Mouse (Mus musculus) heart, postnatal 36 days (tissue): Measurements from ENCODE around the gene Man1b1. TPM values are rescaled to one million over a fixed set of nuclear protein-coding genes. Genes with fewer than 3 reads are reported as not detected.

Experiments
- DNase-seq, 2 experiments: peaks; one replicate each; pipeline ENCODE4 v3.0.0; 2021 to 2022
- intact Hi-C: fragments of 180-260 bp; cut with DNase I; formaldehyde crosslinking; loops from one replicate; pipeline ENCODE4 v1.15.1; 2025
- total RNA-seq, 2 experiments: library from RNA; stranded (reverse); gene quantifications; 2 replicates each; pipeline ENCODE4 v1.2.3; 2021

The Man1b1 gene
- total RNA-seq, 2 experiments from 2014 or later = 21.9 to 23.2 TPM

DNA sequence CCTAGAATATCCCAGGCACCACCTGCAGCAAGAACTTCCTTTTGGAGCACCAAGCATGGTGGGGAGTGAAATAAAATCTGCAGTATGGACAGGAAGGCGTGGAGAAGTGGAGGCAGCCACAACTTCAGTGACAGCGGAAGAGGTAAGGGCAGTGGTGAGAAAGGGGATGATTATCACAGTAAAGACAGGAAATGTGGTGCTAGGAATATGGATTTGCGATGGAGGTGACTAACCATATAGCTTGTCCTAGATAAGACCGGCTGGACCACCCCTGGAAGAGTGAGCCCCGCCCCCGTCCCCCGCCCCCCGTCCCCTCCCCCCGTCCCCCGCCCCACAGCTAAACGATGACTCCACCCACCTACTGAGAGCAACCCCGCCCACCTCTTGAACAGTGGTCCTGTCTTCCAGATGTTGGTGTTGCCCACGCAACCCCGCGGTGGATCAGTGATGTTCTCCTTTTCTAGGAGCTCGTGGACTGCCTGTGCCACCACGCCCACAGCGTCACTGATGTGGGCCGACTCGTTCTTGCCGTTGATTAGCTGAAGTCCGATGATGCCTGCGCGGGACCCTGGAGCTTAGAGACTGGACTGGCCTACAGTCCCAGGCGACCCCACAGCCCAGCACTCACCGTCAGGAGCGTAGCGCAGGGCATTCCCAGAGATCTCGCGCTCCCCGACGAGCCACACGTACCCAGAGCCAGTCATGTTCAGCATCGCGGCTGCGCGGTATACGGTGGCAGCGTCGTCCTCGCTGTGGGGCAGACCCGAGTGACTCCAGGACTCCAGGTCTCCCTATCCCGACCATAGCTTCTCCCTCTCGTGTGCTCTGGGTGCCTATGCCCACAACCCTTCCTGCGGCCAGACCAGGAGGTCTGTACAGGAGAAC is 27.2 kb upstream of the Man1b1 start:
- intact Hi-C loops = no loop called here
- DNase-seq = no peak

DNA sequence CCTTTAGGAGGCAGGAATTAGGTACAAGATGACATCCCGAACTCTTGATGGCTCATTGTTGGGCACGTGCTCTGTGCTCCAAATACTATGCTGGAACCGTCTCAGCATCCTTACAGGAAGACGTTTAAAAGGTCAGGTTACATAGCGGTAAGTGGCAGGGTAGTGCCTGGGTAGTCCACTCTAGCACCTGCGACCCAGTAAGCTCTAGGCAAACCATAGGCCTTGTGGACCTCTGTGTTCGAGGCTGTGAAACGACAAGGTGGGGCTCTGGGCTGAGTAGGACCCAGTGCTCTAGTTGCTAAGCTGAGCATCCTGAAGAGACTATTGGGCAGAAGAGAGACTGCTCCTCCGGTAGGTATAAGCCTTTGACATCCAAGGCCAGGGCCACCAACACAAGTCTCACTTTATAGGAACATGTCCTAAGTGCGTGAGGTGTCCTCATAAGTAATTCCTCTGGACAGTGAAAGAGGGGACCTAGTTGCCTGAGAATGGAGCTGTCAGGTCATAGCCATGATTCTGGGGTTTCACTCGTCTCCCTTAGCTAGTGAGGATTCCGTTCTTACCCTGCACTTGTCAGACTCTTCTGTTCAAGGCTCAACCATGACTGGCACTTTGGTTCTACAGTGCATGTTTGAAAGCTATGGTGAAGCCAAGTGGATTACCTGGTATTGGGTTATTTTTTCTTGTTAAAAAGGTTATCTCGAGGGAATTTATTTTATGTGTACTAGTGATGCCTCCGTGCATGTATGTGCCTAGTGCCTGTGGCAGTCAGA is 26.4 kb upstream of the Man1b1 start:
- DNase-seq = no peak
- intact Hi-C loops = no loop called here

DNA sequence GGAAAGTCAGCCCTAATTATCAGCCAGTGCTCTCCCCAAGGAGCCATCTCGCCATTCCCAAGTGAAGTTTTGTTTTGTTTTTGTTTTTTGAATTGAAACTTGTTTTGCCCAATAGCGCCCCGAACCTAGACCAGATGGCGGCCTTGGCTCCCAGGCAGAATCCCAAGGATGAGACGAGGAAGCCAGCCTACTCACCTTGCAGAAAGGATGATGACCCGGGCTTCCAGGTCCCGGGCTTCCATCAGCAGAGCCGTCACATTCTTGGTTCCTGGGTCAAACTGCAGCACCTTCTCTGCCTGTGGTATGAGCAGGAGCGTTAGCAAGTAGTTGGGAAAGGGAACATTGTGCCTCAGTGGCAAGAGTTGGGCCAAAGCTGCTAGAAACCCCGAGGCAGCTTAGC is 22.0 kb upstream of the Man1b1 start:
- DNase-seq = no peak
- intact Hi-C loops = no loop called here

DNA sequence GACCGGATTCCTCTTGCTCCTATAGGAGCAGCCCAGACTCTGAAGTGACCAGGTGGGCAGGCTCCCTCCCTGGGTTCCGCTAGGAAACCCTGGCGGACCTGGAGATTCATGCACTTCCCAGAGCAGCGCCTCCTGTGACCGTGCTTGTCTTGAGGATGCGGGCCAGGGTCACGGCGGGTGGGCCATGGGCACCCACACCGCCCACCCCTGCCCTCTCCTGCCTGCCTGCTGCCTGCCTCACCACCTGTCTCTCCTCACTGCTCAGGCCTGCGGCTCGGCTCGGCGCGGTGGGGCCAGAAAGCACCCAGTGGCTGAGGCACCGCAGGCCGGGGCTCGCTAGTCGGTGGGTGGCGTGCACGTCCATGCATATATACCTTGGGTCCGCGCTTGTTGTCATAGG is 21.2 kb upstream of the Man1b1 start:
- no peak for DNase-seq
- intact Hi-C loops = no loop called here

DNA sequence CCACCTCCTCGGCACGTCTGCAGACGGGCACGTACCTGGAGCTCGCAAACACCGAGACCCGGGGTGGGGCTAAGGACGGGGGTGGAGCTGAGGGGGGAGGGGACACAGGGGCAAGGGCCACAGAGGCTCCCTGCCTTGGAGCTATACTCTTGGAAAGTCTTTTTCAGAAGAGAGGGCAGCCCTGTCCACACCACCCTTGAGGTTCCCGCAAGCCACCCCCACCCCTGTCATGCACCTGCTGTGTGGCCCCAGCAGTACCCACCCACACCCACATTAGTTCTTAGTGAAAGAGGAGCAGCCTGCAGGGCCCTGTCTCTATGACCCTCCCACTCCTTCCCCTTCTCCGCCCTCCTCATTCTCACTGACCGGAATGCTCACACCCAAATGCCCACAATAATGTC is 20.6 kb upstream of the Man1b1 start:
- no peak for DNase-seq
- intact Hi-C loops = no loop called here

DNA sequence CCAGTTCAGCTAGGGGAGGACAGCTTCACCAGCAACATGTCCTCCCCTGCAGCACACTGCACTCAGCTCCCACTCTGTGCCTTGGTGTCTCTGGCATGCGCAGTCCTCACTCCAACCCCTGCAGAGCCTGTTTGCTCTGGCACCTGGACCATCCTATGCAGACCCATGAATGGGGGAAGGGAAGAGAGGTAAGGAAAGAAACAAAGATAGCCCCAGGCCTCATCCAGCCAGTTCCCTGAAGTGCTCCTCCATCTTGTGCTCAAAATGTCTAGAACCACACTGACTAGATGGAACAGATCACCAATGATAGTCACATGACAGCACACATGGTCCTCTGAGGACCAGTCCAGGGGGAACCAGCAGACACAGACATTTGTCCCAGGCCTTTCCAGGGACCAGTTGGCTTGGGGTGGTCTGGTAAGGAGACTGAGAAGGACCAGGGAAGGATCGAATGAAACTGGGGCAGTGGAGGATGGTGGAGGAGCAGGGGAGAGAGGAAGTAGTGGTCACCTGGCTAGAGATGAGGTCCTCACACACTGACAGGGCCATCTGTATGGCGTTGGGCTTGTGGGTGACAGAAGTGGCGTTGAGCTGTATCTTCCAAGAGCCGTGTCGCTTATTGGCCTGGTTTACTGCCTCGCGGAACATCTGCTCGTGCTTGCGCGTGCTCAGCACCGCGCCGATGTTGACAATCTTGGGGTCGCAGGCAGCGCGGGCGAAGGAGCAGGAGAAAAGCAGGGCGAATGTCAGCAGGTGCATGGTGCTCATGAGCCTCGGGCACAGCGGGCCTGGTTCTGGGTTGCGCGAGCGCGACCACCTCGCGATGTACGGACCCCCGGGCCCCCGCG is 13.8 kb upstream of the Man1b1 start:
- intact Hi-C loops = no loop called here
- DNase-seq = no peak

DNA sequence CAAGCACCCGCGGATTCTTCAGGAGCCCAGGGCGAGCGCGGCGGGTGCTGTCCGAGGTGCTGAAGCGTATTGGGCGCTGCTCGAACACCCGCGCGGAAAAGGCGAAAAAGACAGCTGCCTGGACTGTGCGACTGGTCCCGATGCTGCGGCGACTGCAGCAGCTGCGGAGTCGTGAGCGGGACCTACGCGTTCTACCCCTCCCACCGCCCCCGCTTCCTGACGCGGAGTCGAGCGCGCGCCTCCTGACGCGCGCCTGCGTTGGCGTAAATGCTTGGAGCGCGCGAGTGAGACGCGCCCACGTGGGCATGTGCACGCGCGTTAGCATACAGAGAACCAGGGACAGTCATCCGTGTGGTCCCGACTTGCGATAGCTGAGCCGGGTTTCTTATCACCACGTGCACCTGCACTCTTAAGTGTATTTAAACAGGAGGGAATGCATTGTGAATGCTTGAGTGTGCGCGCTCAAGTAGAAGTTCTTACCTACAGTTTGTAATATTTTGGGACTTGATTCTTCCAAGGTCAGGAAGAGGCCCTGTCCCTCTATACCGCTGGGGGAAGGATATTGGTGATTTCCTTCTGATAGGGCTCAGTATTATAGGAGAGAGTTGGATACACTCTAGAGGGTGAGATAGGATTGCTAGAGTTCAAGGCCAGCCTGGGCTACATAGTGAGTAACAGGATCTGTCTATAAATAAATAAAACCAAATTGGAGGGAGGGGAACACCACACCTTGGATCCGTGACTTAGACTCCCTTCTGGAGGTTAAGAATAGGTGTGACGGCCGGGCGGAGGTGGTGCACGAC is 13.0 kb upstream of the Man1b1 start, which contains the start of gene Grin1:
Grin1 (minus strand) TSS at position 217 of the 803 bp plus-strand sequence.
- intact Hi-C loops = no loop called here
- peak; percentile 54 to 62 for DNase-seq

DNA sequence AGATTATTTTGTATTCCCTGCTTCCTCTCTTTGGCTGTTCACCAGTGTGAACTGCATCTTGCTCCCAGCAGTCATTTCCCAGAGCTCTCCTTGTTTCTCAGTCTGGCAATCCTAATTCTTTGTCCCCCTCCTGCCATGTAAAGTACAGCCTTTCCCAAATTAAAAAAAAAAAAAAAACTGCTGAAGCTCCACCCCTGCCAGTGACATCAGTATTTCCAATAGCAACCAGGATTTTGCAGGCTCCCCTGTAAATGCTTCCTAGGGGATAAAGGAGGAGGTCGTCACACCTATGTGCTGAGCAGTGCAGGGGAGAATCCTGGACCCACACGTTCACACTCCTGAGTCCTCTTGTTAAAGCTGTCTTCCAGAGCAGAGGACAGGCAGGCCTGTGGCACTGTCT is 12.1 kb upstream of the Man1b1 start:
- intact Hi-C loops = no loop called here
- DNase-seq = no peak

DNA sequence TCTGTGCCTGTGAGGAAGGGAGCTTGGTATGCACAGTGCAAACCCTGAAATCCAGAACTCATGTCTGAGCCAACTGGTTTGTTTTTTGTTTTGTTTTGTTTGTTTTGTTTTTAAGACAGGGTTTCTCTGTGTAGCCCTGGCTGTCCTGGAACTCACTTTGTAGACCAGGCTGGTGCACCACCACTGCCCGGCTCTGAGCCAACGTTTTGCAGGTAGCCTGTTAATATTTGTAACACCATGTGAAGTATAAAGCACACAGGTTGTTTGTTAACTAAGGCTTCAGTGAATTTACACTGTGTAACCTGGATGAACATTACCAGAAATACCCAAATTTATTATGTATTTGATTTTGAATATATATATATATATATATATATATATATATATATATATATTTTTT is 6.1 kb upstream of the Man1b1 start:
- DNase-seq = no peak
- intact Hi-C loops = no loop called here

DNA sequence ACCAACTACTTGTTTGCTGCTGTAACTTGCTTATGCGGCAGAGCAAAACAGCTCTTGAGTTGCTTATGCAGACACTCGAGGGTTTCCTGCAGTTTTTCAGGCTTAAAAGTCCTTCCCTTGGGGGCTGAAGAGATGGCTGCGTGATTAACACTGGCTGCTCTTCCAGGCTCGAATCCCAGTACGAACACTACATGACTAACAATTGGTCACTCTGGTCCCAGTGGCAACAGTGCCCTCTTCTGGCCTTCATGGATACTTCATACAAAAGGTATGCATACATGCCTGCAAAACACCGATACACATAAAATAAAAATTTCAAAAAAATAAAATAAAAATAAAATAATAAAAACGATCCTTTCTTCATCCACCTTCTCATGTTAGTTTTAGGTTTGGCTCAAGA is 3.7 kb upstream of the Man1b1 start:
- intact Hi-C loops = no loop called here
- DNase-seq = no peak

DNA sequence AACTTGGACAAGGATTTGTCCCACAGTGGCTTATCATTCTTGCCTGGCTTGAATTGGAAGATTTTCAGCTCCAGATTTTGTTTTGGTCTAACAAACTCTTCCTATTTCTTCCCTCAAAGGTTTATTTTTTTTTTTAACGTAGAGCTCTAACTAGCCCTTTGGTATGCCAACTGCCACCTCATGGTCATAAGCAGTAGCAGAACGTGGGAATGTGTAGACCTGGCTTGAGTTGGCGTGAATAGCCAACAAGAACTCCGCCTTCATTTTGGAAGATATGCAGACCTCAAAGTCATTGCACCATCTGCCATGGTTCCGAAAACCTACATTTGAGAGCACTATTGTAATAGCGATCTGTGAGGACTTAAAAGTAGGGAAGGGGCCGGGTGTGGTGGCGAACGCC is 668 bp upstream of the Man1b1 start:
- DNase-seq = no peak
- intact Hi-C loops = loop anchor here (5.0 kb wide), 2 partner anchors 59 to 134 kb away; partner anchors contain the start of genes Anapc2, Ssna1 and Tor4a

DNA sequence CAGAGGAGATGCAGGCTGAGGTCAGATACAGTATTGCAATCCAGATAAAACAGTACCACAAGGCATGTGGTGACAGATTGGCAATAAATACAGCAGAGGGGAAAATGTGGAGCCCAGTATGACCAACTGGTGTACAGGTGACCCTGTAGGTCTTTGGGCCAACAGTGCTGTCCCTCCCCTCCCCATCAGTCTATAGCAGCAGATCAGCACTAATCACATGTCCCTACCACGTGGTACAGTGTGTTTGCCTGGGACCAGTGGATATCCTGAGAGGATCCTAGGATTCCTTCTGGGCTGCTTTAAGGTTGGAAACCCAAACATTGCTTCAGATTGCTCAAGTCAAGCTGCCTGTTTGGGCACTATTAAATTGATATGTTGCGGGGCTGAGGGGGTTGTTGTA is 1.4 kb downstream of the Man1b1 start:
- DNase-seq = no peak
- intact Hi-C loops = loop anchor here (2.0 to 5.0 kb wide), 4 partner anchors 61 to 136 kb away; partner anchors contain the start of genes Abca2, Anapc2, Ssna1 and Tmem203

DNA sequence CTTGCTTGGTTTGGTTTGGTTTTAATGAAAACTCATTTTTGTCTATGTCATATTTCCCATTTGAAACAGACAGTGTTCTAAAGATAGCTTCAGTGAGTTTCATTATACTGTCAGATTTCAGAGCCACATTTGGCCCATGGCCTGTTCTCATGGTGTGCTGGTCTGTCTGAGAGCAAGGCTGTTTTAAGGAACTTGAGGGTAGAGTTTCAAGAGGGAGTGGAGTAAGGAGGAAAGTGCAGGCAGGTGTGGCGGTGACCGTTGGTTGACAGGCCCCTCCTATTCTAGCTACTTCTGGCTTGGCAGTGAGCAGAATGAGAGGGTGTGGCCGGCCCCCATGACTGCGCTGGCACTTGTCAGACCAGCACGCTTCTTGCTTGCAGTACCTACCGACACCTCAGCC is 6.2 kb downstream of the Man1b1 start:
- intact Hi-C loops = no loop called here

DNA sequence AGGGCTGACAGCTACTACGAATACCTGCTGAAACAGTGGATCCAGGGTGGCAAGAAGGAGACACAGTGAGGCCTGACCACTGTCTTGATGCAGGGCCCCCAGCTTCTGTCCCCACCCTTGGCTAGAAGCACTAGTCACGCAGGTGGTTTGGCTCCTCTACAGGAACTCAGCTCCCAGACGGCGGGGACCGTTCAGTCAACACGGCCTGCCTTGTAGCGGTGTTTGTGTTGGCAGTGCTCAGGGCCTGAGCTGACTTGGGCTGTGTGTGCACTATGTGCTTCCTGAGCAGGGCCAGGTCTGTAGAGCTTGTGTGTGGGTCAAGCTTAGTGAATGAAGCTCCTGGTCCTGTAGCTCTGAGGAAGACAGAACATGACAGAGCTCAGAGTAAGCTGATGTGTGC is 16.0 kb downstream of the Man1b1 start:
- intact Hi-C loops = no loop called here
- no peak for DNase-seq

More for the DNA sequence above, 6.2 kb downstream of the Man1b1 start:
- no peak for DNase-seq

DNA sequence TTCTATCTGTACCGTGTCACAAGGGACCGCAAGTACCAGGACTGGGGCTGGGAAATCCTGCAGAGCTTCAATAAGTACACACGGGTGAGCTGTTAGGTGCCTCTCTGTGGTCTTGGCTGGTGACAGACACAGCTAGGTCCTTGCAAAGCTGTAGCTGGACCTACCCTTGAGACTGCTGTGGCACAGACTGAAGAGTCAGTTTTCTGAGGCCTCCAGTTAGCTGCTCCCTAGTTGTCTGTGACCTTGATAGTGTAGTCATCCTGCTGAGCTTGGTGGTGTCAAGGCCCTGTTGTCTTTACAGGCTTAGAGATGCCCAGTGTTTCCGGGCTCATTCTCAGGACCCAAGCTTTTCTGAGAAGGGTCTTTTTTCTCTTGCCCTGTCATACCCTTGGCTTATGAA is 17.4 kb downstream of the Man1b1 start:
- intact Hi-C loops = no loop called here
- DNase-seq = no peak

DNA sequence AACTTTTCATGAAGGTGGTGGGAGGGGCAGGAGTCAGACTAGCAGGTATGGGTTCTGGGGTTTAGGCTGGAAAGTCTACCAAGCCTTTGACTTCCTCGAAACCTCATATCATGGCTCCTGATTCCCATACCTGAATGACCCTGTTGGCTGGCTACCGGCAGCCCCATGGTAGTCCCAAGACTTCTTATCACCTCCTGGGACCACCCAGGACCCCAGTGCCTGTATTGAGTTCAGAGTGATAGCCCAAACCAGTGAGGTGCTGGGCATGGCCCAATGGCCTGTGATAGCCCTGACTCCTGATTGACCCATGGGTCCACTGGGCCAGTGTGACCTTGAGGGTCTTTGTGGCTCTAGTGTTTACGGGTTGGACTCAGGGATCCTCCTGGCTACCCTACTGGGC is 18.6 kb downstream of the Man1b1 start:
- DNase-seq = no peak
- intact Hi-C loops = no loop called here

DNA sequence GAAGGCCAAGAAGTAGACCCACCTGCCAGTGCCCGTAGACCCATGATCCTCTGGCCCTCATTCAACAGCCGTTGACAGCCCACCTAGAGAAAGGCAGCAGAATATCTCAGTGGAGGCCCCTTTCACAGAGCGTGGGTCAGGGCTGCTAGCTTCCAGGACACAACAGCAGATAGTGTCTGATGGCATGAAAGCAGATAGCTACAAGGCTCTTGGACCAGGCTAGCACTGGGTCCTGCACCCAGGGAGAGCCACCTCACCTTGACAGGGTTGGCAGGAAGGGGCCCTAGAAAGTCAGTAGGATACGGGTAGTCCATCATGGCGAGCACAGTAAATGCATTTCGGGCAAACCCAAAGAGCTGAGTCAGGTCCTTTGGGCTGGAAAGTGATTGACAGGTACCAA is 22.1 kb downstream of the Man1b1 start:
- intact Hi-C loops = no loop called here
- no peak for DNase-seq

DNA sequence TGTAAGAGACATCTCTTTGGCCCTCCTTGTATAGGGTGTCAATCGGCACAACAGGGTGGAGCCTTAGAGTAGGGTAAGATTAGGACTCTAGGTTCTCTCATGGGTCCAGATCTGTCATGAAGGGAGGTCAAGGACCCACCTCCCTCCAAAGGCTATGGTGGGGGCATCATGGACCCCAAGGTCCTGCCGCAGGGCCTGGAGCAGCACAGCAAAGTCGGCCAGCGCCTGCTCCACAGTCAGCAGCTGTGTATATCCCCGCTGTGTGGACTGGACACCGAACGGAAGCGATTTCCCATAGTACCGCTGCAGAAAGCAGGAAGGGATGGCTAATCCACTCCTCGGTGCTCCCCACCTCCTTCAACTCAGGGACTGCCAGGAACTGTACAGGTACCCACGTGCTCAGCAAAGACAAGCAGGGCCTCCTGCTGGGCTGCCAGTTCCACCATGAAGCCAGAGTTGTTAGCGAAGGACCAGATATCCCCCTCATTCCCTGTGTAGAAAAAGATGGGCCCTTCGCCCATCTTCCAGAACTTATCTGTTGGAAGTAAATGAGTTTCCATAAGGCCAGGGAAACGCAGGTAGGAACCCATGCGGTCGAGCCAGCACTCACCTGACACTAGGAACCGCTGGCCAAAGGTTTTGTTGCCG is 23.4 kb downstream of the Man1b1 start:
- intact Hi-C loops = no loop called here
- no peak for DNase-seq
